Mouse (Mus musculus) spleen, adult 2 months (tissue): ENCODE measurements around the gene Sestd1. TPM values are rescaled to one million over a fixed set of nuclear protein-coding genes. Genes with fewer than 3 reads are reported as not detected.

Experiments used
- DNase-seq, 2 experiments: peaks; one replicate each; pipeline versions ENCODE4 v3.0.0 to v3.0.0-alpha.2; 2012 to 2021; ENCODE audit warnings: low spot score in 2 of 2, low read depth in 1 of 2
- H3K27ac ChIP-seq: fragments of 200-500 bp; 2 replicates; pipeline ENCODE4 v1.5.1; 2012; ENCODE audit warnings: low read length, inconsistent platforms; ENCODE audit not compliant: insufficient read depth
- H3K27me3 ChIP-seq: fragments of 200-500 bp; 2 replicates; pipeline ENCODE4 v1.6.1; 2012; ENCODE audit warnings: mild to moderate bottlenecking, moderate library complexity, low read length, inconsistent platforms; ENCODE audit not compliant: control insufficient read depth, insufficient read depth
- H3K36me3 ChIP-seq: fragments of 200-500 bp; 2 replicates; pipeline ENCODE4 v1.6.1; 2012; ENCODE audit warnings: mild to moderate bottlenecking, low read length, inconsistent platforms; ENCODE audit not compliant: control insufficient read depth, insufficient read depth
- H3K4me1 ChIP-seq: fragments of 200-500 bp; 2 replicates; pipeline ENCODE4 v1.6.1; 2011; ENCODE audit warnings: inconsistent platforms; ENCODE audit not compliant: control insufficient read depth, insufficient read depth, insufficient read length
- H3K4me3 ChIP-seq: fragments of 200-500 bp; 2 replicates; pipeline ENCODE4 v1.5.1; 2011; ENCODE audit warnings: mild to moderate bottlenecking, inconsistent platforms; ENCODE audit not compliant: insufficient read depth, insufficient read length; ENCODE audit errors: extremely low read depth
- CTCF ChIP-seq: fragments of 200-500 bp; IDR thresholded peaks from 2 replicates; pipeline ENCODE4 v1.5.1; 2011; ENCODE audit warnings: mild to moderate bottlenecking, inconsistent platforms; ENCODE audit not compliant: insufficient read depth, insufficient read length, insufficient replicate concordance; ENCODE audit errors: extremely low read depth
- POLR2A ChIP-seq: fragments of 200-500 bp; IDR thresholded peaks from 2 replicates; pipeline ENCODE4 v1.6.1; 2011; ENCODE audit warnings: low read depth, low read length, inconsistent platforms
- WGBS: fragments of 180-500 bp; shearing (Covaris S2); methylation state at CpG from one replicate; pipeline ENCODE4 v1.1.7; 2018; 5-methylcytosine and 5-hydroxymethylcytosine counted together
- polyA plus RNA-seq: library from polyadenylated mRNA; depleted of rRNA; stranded (reverse); fragments of >200 nt; gene quantifications from 2 replicates; pipeline ENCODE4 v1.2.3, GENCODE M21; 2012

Sestd1 gene
- polyA plus RNA-seq, 1 experiment: 0.74 TPM

- WGBS: 46% methylated on average over 2 of the region's 2 CpGs
Observed at GRCm38 (mm10) chr2:77286755-77287154, 6.4 kb upstream of the Sestd1 start.

GRCm38 (mm10) chr2:77284281-77284899 is 4.0 kb upstream of the Sestd1 start:
- DNase-seq: no peak
- peaks cover 7% of the 10 kb centered on the region for H3K27me3 ChIP-seq
- H3K36me3 ChIP-seq: no peaks in the 10 kb centered on the region
- no peak overlapping the region for H3K4me3 ChIP-seq
- WGBS: 55% methylated on average over 2 of the region's 2 CpGs
- TF ChIP-seq POLR2A (no peak), CTCF (no peak)
- peaks cover 9% of the 10 kb centered on the region for H3K4me1 ChIP-seq
- no peak overlapping the region for H3K27ac ChIP-seq

More at GRCm38 (mm10) chr2:77286755-77287154, 6.4 kb upstream of the Sestd1 start:
- Histone ChIP-seq H3K27me3 (no peaks in the 10 kb centered on the region), H3K36me3 (no peaks in the 10 kb centered on the region), H3K4me3 (no peak overlapping the region), H3K27ac (no peak overlapping the region), H3K4me1 (no peaks in the 10 kb centered on the region)
- TF ChIP-seq CTCF (no peak), POLR2A (no peak)
- DNase-seq: no peak

GRCm38 (mm10) chr2:77279861-77280511 is 406 bp downstream of the Sestd1 start:
- H3K27me3 ChIP-seq: peaks cover 7% of the 10 kb centered on the region
- peak overlapping the region; percentile 58 for H3K4me3 ChIP-seq
- H3K27ac ChIP-seq: no peak overlapping the region
- no peak for DNase-seq
- H3K4me1 ChIP-seq: peaks cover 9% of the 10 kb centered on the region
- WGBS: 4% methylated on average over 53 of the region's 57 CpGs
- no peaks in the 10 kb centered on the region for H3K36me3 ChIP-seq
- TF ChIP-seq CTCF: no peak
- no peak for TF ChIP-seq POLR2A

- 70% methylated on average over 4 of the region's 4 CpGs for WGBS
- Histone ChIP-seq H3K36me3 (no peaks in the 10 kb centered on the region), H3K4me1 (peaks cover 9% of the 10 kb centered on the region), H3K27me3 (peaks cover 7% of the 10 kb centered on the region), H3K27ac (no peak overlapping the region), H3K4me3 (no peak overlapping the region)
- TF ChIP-seq POLR2A: no peak
- TF ChIP-seq CTCF: no peak
- DNase-seq: no peak
Observed at GRCm38 (mm10) chr2:77277272-77277671, 3.1 kb downstream of the Sestd1 start.

- peaks cover 6% of the 10 kb centered on the region for H3K27me3 ChIP-seq
- no peak for DNase-seq
- no peak overlapping the region for H3K4me3 ChIP-seq
- WGBS: 93% methylated on average over 5 of the region's 5 CpGs
- H3K36me3 ChIP-seq: no peaks in the 10 kb centered on the region
- H3K27ac ChIP-seq: no peak overlapping the region
- H3K4me1 ChIP-seq: peaks cover 9% of the 10 kb centered on the region
- TF ChIP-seq CTCF (no peak), POLR2A (no peak)
Observed at GRCm38 (mm10) chr2:77275851-77276250, 4.5 kb downstream of the Sestd1 start.

- DNase-seq: no peak
- 78% methylated on average over 9 of the region's 9 CpGs for WGBS
- peaks cover 2% of the 10 kb centered on the region for H3K27me3 ChIP-seq
- H3K4me3 ChIP-seq: no peak overlapping the region
- TF ChIP-seq POLR2A (no peak), CTCF (no peak)
- H3K27ac ChIP-seq: no peak overlapping the region
- peaks cover 5% of the 10 kb centered on the region; the same call in 1 of the 2 replicates for H3K4me1 ChIP-seq
- H3K36me3 ChIP-seq: no peaks in the 10 kb centered on the region
Observed at GRCm38 (mm10) chr2:77274976-77275641, 5.3 kb downstream of the Sestd1 start.

- Histone ChIP-seq H3K4me3 (no peak overlapping the region), H3K36me3 (no peaks in the 10 kb centered on the region), H3K27me3 (no peaks in the 10 kb centered on the region), H3K27ac (no peak overlapping the region), H3K4me1 (no peaks in the 10 kb centered on the region)
- no peak for TF ChIP-seq CTCF
- TF ChIP-seq POLR2A: no peak
- DNase-seq: no peak
- WGBS: 88% methylated on average over 2 of the region's 2 CpGs
Observed at GRCm38 (mm10) chr2:77272953-77273352, 7.4 kb downstream of the Sestd1 start.
